7 mouse cellular contexts compared by ENCODE assay signal in genomic region chr1:118390266-118390660, GRCm38 (mm10). TPM values are rescaled to one million over a fixed set of nuclear protein-coding genes. Genes with fewer than 3 reads are reported as not detected.
DNase-seq lines count a peak whose midpoint lies in the region; ATAC-seq lines count a peak whose summit lies in the region.

No protein-coding gene starts in this region.

- no peaks in the 10 kb centered on the region for H3K9me3 ChIP-seq in neural tube, embryonic 11.5 days (ENCODE audit: control insufficient read depth, low read length)
- H3K9me3 ChIP-seq in forebrain, embryonic 13.5 days (replicated peaks): no peaks in the 10 kb centered on the region
- H3K9me3 ChIP-seq in limb, embryonic 13.5 days: no peaks in the 10 kb centered on the region
- no peaks in the 10 kb centered on the region for H3K9me3 ChIP-seq in stomach, embryonic 16.5 days (replicated peaks; ENCODE audit: control insufficient read depth, low read length)

- H3K27me3 ChIP-seq in neural tube, embryonic 11.5 days (ENCODE audit: control insufficient read depth, insufficient read depth, low read length): no peaks in the 10 kb centered on the region
- no peaks in the 10 kb centered on the region for H3K27me3 ChIP-seq in forebrain, embryonic 13.5 days
- no peaks in the 10 kb centered on the region for H3K27me3 ChIP-seq in limb, embryonic 13.5 days
- H3K27me3 ChIP-seq in stomach, embryonic 16.5 days (ENCODE audit: control insufficient read depth, insufficient read depth, low read length): no peaks in the 10 kb centered on the region

- H3K4me2 ChIP-seq in neural tube, embryonic 11.5 days (ENCODE audit: low read depth): peak overlapping the region; percentile 64
- H3K4me2 ChIP-seq in forebrain, embryonic 13.5 days: peak overlapping the region; percentile 78
- H3K4me2 ChIP-seq in limb, embryonic 13.5 days (replicated peaks): peak overlapping the region; percentile 77
- peak overlapping the region; percentile 83 for H3K4me2 ChIP-seq in stomach, embryonic 16.5 days (ENCODE audit: low read depth, low read length)

- intact Hi-C loops in gastrocnemius, postnatal 14 days (cut with DNase I; ENCODE audit: low total_unique reads): no loop called here

- WGBS in neural tube, embryonic 11.5 days: 20% methylated on average over 8 of the region's 8 CpGs
- WGBS in forebrain, embryonic 13.5 days: 17% methylated on average over 8 of the region's 8 CpGs
- 15% methylated on average over 8 of the region's 8 CpGs for WGBS in limb, embryonic 13.5 days
- WGBS in stomach, embryonic 16.5 days: 12% methylated on average over 8 of the region's 8 CpGs

- H3K27ac ChIP-seq in neural tube, embryonic 11.5 days (ENCODE audit: low read depth, low read length): peak overlapping the region; percentile 90; the same call in 1 of the 2 replicates
- H3K27ac ChIP-seq in forebrain, embryonic 13.5 days: peak overlapping the region; percentile 95
- H3K27ac ChIP-seq in limb, embryonic 13.5 days: no peak overlapping the region
- H3K27ac ChIP-seq in stomach, embryonic 16.5 days (ENCODE audit: low read length): peak overlapping the region; percentile 96

- ATAC-seq in neural tube, embryonic 11.5 days (ENCODE audit: insufficient read depth, low FRiP score, low TSS enrichment): no peak
- ATAC-seq in forebrain, embryonic 13.5 days: no peak
- ATAC-seq in limb, embryonic 13.5 days (ENCODE audit: low FRiP score, low read depth): no peak
- ATAC-seq in stomach, embryonic 16.5 days (ENCODE audit: insufficient read depth, low FRiP score): no peak

- H3K4me1 ChIP-seq in neural tube, embryonic 11.5 days (ENCODE audit: control insufficient read depth, insufficient read depth, low read length): peaks cover 6% of the 10 kb centered on the region; the same call in 1 of the 2 replicates
- H3K4me1 ChIP-seq in forebrain, embryonic 13.5 days: peaks cover 25% of the 10 kb centered on the region
- peaks cover 19% of the 10 kb centered on the region for H3K4me1 ChIP-seq in limb, embryonic 13.5 days
- peaks cover 20% of the 10 kb centered on the region; the same call in 1 of the 2 replicates for H3K4me1 ChIP-seq in stomach, embryonic 16.5 days (ENCODE audit: control insufficient read depth, insufficient read depth, low read length)

- peak overlapping the region; percentile 81 for H3K9ac ChIP-seq in neural tube, embryonic 11.5 days (ENCODE audit: low read length)
- H3K9ac ChIP-seq in forebrain, embryonic 13.5 days: peak overlapping the region; percentile 97
- peak overlapping the region; percentile 95 for H3K9ac ChIP-seq in limb, embryonic 13.5 days
- H3K9ac ChIP-seq in stomach, embryonic 16.5 days (ENCODE audit: low read length): peak overlapping the region; percentile 97

- DNase-seq in neural tube, embryonic 11.5 days (ENCODE audit: low spot score): no peak
- no peak for DNase-seq in neural tube, embryonic 10.5 days (ENCODE audit: extremely low spot score, low spot score)
- DNase-seq in gastrocnemius, postnatal 14 days: no peak
- no peak for DNase-seq in adrenal gland, adult (ENCODE audit: inconsistent age in 2 of 2, low spot score in 1 of 2)

- peak overlapping the region; percentile 94 for H3K4me3 ChIP-seq in neural tube, embryonic 11.5 days (ENCODE audit: low read depth, low read length)
- peak overlapping the region; percentile 96 for H3K4me3 ChIP-seq in forebrain, embryonic 13.5 days
- H3K4me3 ChIP-seq in limb, embryonic 13.5 days: peak overlapping the region; percentile 95
- H3K4me3 ChIP-seq in stomach, embryonic 16.5 days (replicated peaks; ENCODE audit: low read length): peak overlapping the region; percentile 99

- no peaks in the 10 kb centered on the region for H3K36me3 ChIP-seq in neural tube, embryonic 11.5 days (ENCODE audit: control insufficient read depth, insufficient read depth, low read length)
- H3K36me3 ChIP-seq in forebrain, embryonic 13.5 days (ENCODE audit: poor library complexity, severe bottlenecking): peaks cover 12% of the 10 kb centered on the region
- peaks cover 14% of the 10 kb centered on the region for H3K36me3 ChIP-seq in limb, embryonic 13.5 days
- H3K36me3 ChIP-seq in stomach, embryonic 16.5 days (ENCODE audit: control insufficient read depth, insufficient read depth, low read length): 0 out of 2 replicates have a peak, but pooled peaks cover 5% of the 10 kb centered on the region

RNA-seq across cellular contexts. Expression of gene Clasp1, which starts 1.4 kb away (rescaled TPM):
- 98.6 and 104 TPM in 2 replicates for polyA plus RNA-seq in neural tube, embryonic 11.5 days (2014; fragmentation: Nextera tagmentation; extraction: Ambion mirVana)
- polyA plus RNA-seq in forebrain, embryonic 13.5 days (2015; fragmentation: Nextera tagmentation; extraction: Ambion mirVana): 118 and 137 TPM in 2 replicates
- 61.2 and 66.3 TPM in 2 replicates for polyA plus RNA-seq in limb, embryonic 13.5 days (2015; fragmentation: Nextera tagmentation; extraction: Ambion mirVana)
- 34.7 and 39.3 TPM in 2 replicates for polyA plus RNA-seq in stomach, embryonic 16.5 days (2015; fragmentation: Nextera tagmentation; extraction: Ambion mirVana)
- total RNA-seq in gastrocnemius, postnatal 14 days (2021): 10 to 100 TPM; 53.0 to 66.0 TPM
